Mouse (Mus musculus) CH12.LX (cell line): ENCODE data around the gene Tmx2. TPM values are rescaled to one million over a fixed set of nuclear protein-coding genes. Genes with fewer than 3 reads are reported as not detected.

Experiments used
- DNase-seq: peaks from one replicate; pipeline ENCODE4 v3.0.0-alpha.2; 2013; ENCODE audit errors: extremely low read depth
- H3K27ac ChIP-seq: 2 replicates; pipeline ENCODE4 v1.5.1; 2012; ENCODE audit warnings: low read depth, mild to moderate bottlenecking, control low read depth, moderate library complexity; ENCODE audit not compliant: insufficient read depth
- H3K27me3 ChIP-seq: replicated peaks from 2 replicates; pipeline ENCODE3; 2012; ENCODE audit warnings: inconsistent platforms
- H3K36me3 ChIP-seq, 2 experiments: replicated peaks in 1 of 2; 2 replicates each; pipeline versions ENCODE3 to v1.6.1; 2012; ENCODE audit warnings: inconsistent platforms in 1 of 2, low read length in 1 of 2, mild to moderate bottlenecking in 1 of 2, mixed read lengths in 1 of 2, moderate library complexity in 1 of 2; ENCODE audit not compliant: control insufficient read depth in 1 of 2, insufficient read depth in 1 of 2
- H3K4me1 ChIP-seq, 2 experiments: 2 replicates each; pipeline ENCODE4 v1.6.1; 2012; ENCODE audit warnings: inconsistent platforms in 1 of 2, moderate library complexity in 1 of 2; ENCODE audit not compliant: insufficient read depth in 2 of 2, control insufficient read depth in 1 of 2
- H3K4me2 ChIP-seq: 2 replicates; pipeline ENCODE4 v1.6.1; 2012; ENCODE audit warnings: low read depth, mild to moderate bottlenecking, control low read depth; ENCODE audit not compliant: poor library complexity, insufficient read depth, severe bottlenecking
- H3K4me3 ChIP-seq, 3 experiments: fragments of 150-350 bp in 1 of 3; sonication (generic) in 1 of 3; replicated peaks in 1 of 3; 2 replicates each; pipeline versions ENCODE3 to v1.5.1; 2011 to 2012; ENCODE audit warnings: low read depth in 2 of 3, low read length in 2 of 3, mild to moderate bottlenecking in 2 of 3, moderate library complexity in 2 of 3, control low read depth in 1 of 3, improper control_type of control experiment in 1 of 3, inconsistent platforms in 1 of 3, mixed read lengths in 1 of 3; ENCODE audit not compliant: poor library complexity in 1 of 3
- H3K79me2 ChIP-seq: replicated peaks from 2 replicates; pipeline ENCODE4 v1.6.1; 2012; ENCODE audit warnings: mild to moderate bottlenecking, moderate library complexity; ENCODE audit not compliant: control insufficient read depth, poor library complexity, insufficient read depth, severe bottlenecking; ENCODE audit errors: extremely low read depth
- H3K9ac ChIP-seq: 2 replicates; pipeline ENCODE4 v1.6.1; 2012; ENCODE audit warnings: low read depth, mild to moderate bottlenecking, control low read depth, moderate library complexity; ENCODE audit not compliant: insufficient read depth
- H3K9me3 ChIP-seq: replicated peaks from 2 replicates; pipeline ENCODE3; 2012; ENCODE audit warnings: low read length, inconsistent platforms, mixed read lengths
- CHD1 ChIP-seq: IDR thresholded peaks from 2 replicates; pipeline ENCODE4 v1.6.1; 2012; ENCODE audit warnings: low read depth, low read length, improper control_type of control experiment, inconsistent platforms
- CHD2 ChIP-seq: IDR thresholded peaks from 2 replicates; pipeline ENCODE4 v1.6.1; 2011; ENCODE audit warnings: low read length, improper control_type of control experiment
- EP300 ChIP-seq: IDR thresholded peaks from 2 replicates; pipeline ENCODE4 v1.6.1; 2011; ENCODE audit warnings: low read length, improper control_type of control experiment
- GABPA ChIP-seq: IDR thresholded peaks from 2 replicates; pipeline ENCODE4 v1.6.1; 2012; ENCODE audit warnings: low read depth, low read length, improper control_type of control experiment, inconsistent platforms; ENCODE audit not compliant: insufficient replicate concordance
- HCFC1 ChIP-seq: IDR thresholded peaks from 2 replicates; pipeline ENCODE4 v1.6.1; 2012; ENCODE audit warnings: low read depth, mild to moderate bottlenecking, inconsistent platforms, low read length, improper control_type of control experiment
- MAZ ChIP-seq: IDR thresholded peaks from 2 replicates; pipeline ENCODE4 v1.6.1; 2012; ENCODE audit warnings: low read depth, mild to moderate bottlenecking, inconsistent platforms, low read length, improper control_type of control experiment, moderate library complexity
- MXI1 ChIP-seq: IDR thresholded peaks from 2 replicates; pipeline ENCODE4 v1.6.1; 2011; ENCODE audit warnings: mild to moderate bottlenecking, low read depth, low read length, improper control_type of control experiment
- NELFE ChIP-seq: IDR thresholded peaks from 2 replicates; pipeline ENCODE4 v1.6.1; 2011; ENCODE audit warnings: low read depth, low read length, improper control_type of control experiment
- NRF1 ChIP-seq: IDR thresholded peaks from 2 replicates; pipeline ENCODE4 v1.6.1; 2014; ENCODE audit warnings: low read depth, mild to moderate bottlenecking, inconsistent platforms, low read length, improper control_type of control experiment, moderate library complexity
- PAX5 ChIP-seq: IDR thresholded peaks from 2 replicates; pipeline ENCODE4 v1.6.1; 2012; ENCODE audit warnings: low read length, inconsistent platforms, mixed read lengths
- POLR2AphosphoS2 ChIP-seq: IDR thresholded peaks from 2 replicates; pipeline ENCODE4 v1.6.1; 2011; ENCODE audit warnings: low read depth, low read length, improper control_type of control experiment
- RAD21 ChIP-seq: IDR thresholded peaks from 2 replicates; pipeline ENCODE4 v1.6.1; 2011; ENCODE audit warnings: low read depth, mild to moderate bottlenecking, low read length, improper control_type of control experiment, moderate library complexity
- RCOR1 ChIP-seq: conservative IDR thresholded peaks from 2 replicates; pipeline ENCODE4 v1.6.1; 2012; ENCODE audit warnings: low read depth, mild to moderate bottlenecking, inconsistent platforms, low read length, improper control_type of control experiment
- SIN3A ChIP-seq: IDR thresholded peaks from 2 replicates; pipeline ENCODE4 v1.6.1; 2012; ENCODE audit warnings: low read length, improper control_type of control experiment, inconsistent platforms
- TBP ChIP-seq: conservative IDR thresholded peaks from 2 replicates; pipeline ENCODE4 v1.6.1; 2011; ENCODE audit warnings: low read depth, low read length, improper control_type of control experiment
- TCF12 ChIP-seq: IDR thresholded peaks from 2 replicates; pipeline ENCODE4 v1.6.1; 2014; ENCODE audit warnings: low read depth, mild to moderate bottlenecking, inconsistent platforms, low read length, improper control_type of control experiment
- USF1 ChIP-seq: IDR thresholded peaks from 2 replicates; pipeline ENCODE4 v1.6.1; 2014; ENCODE audit warnings: low read depth, mild to moderate bottlenecking, inconsistent platforms, low read length, improper control_type of control experiment
- USF2 ChIP-seq: conservative IDR thresholded peaks from 2 replicates; pipeline ENCODE4 v1.6.1; 2011; ENCODE audit warnings: low read depth, low read length, improper control_type of control experiment
- ZMIZ1 ChIP-seq: IDR thresholded peaks from 2 replicates; pipeline ENCODE4 v1.6.1; 2012; ENCODE audit warnings: low read depth, mild to moderate bottlenecking, inconsistent platforms, low read length, improper control_type of control experiment
- dilution Hi-C: fragments of 300-500 bp; cut with MboI; formaldehyde crosslinking; loops from 2 replicates; pipeline ENCODE4 v1.14.3; 2020; ENCODE audit warnings: low sequenced_read_pairs; ENCODE audit not compliant: extremely low pct_unique_long_range_greater_than_20kb, extremely low pct_ligation_motif_present
- in situ Hi-C: fragments of 300-500 bp; cut with MboI; formaldehyde crosslinking; loops from 3 replicates; pipeline ENCODE4 v1.14.3; 2019; ENCODE audit warnings: low sequenced_read_pairs, low pct_ligation_motif_present, low pct_unique_long_range_greater_than_20kb, mixed read lengths
- polyA plus RNA-seq: library from polyadenylated mRNA; unstranded; fragments of >175 nt; gene quantifications from 2 replicates; pipeline ENCODE4 v1.2.1, GENCODE M21; 2012; ENCODE audit warnings: low read depth; ENCODE audit not compliant: insufficient read length
- total RNA-seq, 2 experiments: library from RNA; depleted of rRNA; stranded (reverse); fragments of 300-350 nt in 1 of 2; fragments of >200 nt in 1 of 2; gene quantifications; 2 replicates each; pipeline ENCODE4 v1.2.3; 2012 to 2014

The Tmx2 gene
- total and polyA plus RNA-seq, 3 experiments, result 68.1 to 76.5 (median 70.4) TPM

GRCm38 (mm10) chr2:84634006-84634405 lies 44.9 kb downstream of the Tmx2 start:
- TF ChIP-seq TCF12 (no peak), SIN3A (no peak), USF1 (no peak), GABPA (no peak), PAX5 (no peak), MXI1 (no peak), ZMIZ1 (no peak)
- 0 out of 4 replicates have a peak, but pooled peaks cover 0 to 3% of the 10 kb centered on the region in 2 experiments for H3K4me1 ChIP-seq
- no peak overlapping the region for H3K27ac ChIP-seq
- DNase-seq, result no peak
- H3K4me3 ChIP-seq, result no peak overlapping the region
- dilution Hi-C loops, result no loop called here
- H3K4me2 ChIP-seq, result no peak overlapping the region
- no peaks in the 10 kb centered on the region for H3K27me3 ChIP-seq
- in situ Hi-C loops, result no loop called here
- H3K36me3 ChIP-seq, result no peaks in the 10 kb centered on the region
- H3K9me3 ChIP-seq, result no peaks in the 10 kb centered on the region
- H3K79me2 ChIP-seq, result no peaks in the 10 kb centered on the region
- no peak overlapping the region for H3K9ac ChIP-seq

- 0 out of 2 replicates have a peak, but pooled peaks have one; percentile 42 for TF ChIP-seq CHD2
- TF ChIP-seq NRF1, result no peak
- Histone ChIP-seq H3K4me1 (0 out of 4 replicates have a peak, but pooled peaks cover 0 to 3% of the 10 kb centered on the region in 2 experiments), H3K79me2 (no peaks in the 10 kb centered on the region), H3K4me3 (no peak overlapping the region), H3K9ac (no peak overlapping the region), H3K4me2 (no peak overlapping the region), H3K27me3 (no peaks in the 10 kb centered on the region), H3K27ac (no peak overlapping the region), H3K36me3 (no peaks in the 10 kb centered on the region), H3K9me3 (no peaks in the 10 kb centered on the region)
- in situ Hi-C loops, result no loop called here
- no peak for DNase-seq
- dilution Hi-C loops, result no loop called here
Measured at GRCm38 (mm10) chr2:84632999-84633398, 45.9 kb downstream of the Tmx2 start.

DNA sequence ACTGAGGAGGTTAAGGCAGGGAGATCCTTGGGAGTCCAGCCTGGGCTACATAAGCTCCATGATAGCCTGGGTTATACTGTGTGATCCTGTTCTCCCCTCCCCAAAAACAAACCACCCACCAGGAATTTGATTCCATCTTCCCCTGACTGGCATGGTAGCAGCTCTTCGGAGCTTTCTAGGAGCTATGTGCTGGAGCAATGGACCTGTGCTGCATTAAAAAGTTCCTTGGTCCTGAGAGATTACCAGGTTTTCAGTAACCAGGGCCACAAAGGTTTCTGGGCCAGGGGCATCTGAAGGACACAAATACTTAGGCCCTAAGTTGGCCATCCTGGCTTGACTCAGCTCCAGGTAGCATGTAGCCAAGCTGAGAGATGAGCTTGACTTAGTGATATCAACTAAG lies 46.9 kb downstream of the Tmx2 start:
- Histone ChIP-seq H3K36me3 (no peaks in the 10 kb centered on the region), H3K4me2 (no peak overlapping the region), H3K9me3 (no peaks in the 10 kb centered on the region), H3K4me3 (no peak overlapping the region), H3K9ac (no peak overlapping the region), H3K27me3 (no peaks in the 10 kb centered on the region), H3K4me1 (0 out of 4 replicates have a peak, but pooled peaks cover 0 to 3% of the 10 kb centered on the region in 2 experiments), H3K27ac (no peak overlapping the region), H3K79me2 (no peaks in the 10 kb centered on the region)
- no peak for TF ChIP-seq HCFC1
- no peak for TF ChIP-seq EP300
- TF ChIP-seq POLR2AphosphoS2, result no peak
- TF ChIP-seq RAD21, result no peak
- no peak for TF ChIP-seq ZMIZ1
- no peak for TF ChIP-seq CHD2
- no peak for TF ChIP-seq NRF1
- no peak for TF ChIP-seq MAZ
- no peak for TF ChIP-seq CHD1
- no peak for TF ChIP-seq RCOR1
- no peak for TF ChIP-seq TBP
- no peak for TF ChIP-seq NELFE
- TF ChIP-seq USF2, result no peak
- no peak for TF ChIP-seq GABPA
- dilution Hi-C loops, result no loop called here
- in situ Hi-C loops, result no loop called here
- DNase-seq, result no peak
